Mouse (Mus musculus) spleen, adult 12 weeks (tissue): ENCODE measurements at regions not wholly inside any gene's neighbourhood (a gene's known extent, or its start where the extent isn't known, plus 50 kb on each side); places are given as distances from the start of the nearest gene placed in this dataset.

ENCODE experiments used
- DNase-seq: peaks from one replicate; pipeline ENCODE4 v3.0.0; 2022; ENCODE audit warnings: low spot score

GRCm38 (mm10) chr16:92969036-92969435, 143.1 kb upstream of the Runx1 start:
- DNase-seq: no peak

GRCm38 (mm10) chr16:92966069-92966866, 140.3 kb upstream of the Runx1 start:
- no peak for DNase-seq

DNA sequence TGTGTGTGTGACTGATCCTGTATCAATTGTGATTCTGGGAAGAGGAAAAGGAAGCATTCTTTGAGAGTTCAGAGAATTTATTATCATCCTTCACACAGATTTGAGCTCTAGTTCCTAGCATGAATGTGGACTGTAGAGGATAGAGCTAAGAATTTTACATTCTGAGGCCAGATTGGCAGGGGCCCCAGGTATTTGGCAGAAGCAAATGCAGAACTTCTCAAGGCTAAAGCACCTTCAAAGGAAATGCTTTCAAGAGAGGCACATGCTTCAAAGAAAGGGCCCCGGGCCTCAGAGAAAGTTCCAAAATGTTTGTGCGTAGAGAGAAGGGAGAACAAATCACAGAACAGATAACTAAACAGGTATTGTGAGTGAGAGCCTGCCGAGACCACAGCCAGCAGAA, 139.7 kb upstream of the Runx1 start:
- no peak for DNase-seq

GRCm38 (mm10) chr16:92963582-92963981, 137.6 kb upstream of the Runx1 start:
- DNase-seq: no peak

- DNase-seq: no peak
Measured at GRCm38 (mm10) chr16:92961361-92961760, 135.4 kb upstream of the Runx1 start.

DNA sequence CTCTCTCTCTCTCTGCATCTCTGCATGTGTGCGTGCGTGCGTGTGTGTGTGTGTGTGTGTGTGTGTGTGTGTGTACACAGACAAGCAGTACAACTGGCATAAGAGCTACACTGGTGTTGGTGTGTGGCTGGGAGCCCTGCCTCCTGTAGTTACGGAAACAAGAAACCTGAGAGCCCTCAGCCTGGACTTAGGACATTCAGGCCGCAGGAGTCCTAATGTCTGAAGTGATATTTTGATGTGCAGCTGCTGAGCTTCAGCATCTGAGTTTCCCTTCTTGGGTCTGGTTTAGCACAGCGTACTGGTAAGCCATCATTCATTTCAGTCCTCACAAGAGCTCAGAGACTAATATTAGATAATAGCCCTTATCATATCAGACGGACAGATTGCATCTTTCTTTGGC, 134.8 kb upstream of the Runx1 start:
- DNase-seq: no peak

DNA sequence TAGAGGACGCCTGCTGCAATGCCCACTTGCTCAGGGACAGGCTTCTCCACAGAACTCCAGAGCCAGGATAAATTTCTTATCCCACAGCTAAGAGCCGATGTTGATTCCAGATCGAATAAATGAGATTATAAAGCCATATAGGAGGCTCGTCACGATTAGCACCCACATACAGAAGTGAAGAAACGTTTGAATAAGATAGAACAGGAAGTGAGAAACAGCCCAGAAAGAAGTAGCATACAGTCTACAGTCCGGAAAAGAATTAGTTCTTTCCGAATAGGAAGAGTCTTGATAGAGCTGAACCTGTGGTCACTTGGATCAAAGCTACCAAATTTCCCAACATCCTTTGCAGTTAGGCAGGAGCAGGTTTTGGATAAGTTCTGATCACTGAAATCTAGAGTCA, 133.0 kb upstream of the Runx1 start:
- no peak for DNase-seq

DNA sequence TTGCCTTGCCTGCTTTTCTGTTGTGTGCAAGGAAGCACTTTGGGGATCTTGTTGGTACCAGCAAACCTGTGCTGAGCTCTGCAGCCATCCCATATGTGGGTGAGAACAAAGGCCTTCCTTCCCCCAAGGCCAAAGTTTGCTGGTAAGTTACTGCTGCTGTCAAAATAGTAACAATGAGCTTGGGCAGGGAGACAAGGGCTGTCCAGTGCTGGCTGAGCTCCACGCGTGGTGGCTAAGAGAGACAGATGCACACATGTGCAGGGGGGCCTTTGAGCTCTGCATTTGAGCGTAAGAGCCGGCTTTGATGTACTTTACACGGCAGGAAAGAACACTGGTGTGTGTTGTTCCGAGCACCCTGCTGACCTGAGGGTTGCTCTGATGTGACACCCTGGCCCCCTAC, 132.2 kb upstream of the Runx1 start:
- no peak for DNase-seq

- no peak for DNase-seq
Measured at GRCm38 (mm10) chr16:92955508-92955907, 129.6 kb upstream of the Runx1 start.

DNA sequence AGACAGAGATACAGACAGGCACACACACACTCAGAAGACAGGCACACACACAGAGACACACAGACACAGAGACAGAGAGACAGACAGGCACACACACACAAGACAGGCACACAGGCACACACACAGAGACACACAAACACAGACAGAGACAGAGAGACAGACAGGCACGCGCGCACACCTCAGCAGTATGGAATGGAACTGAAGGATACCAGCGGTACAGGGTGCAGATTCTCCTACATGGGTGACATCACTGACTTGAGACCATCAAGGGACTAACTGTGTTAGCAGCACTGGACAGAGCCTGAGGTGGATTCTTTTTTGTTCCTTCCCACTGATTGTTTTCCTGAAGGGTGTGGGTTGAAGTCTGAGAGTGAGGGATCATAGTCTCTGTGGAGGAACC, 129.1 kb upstream of the Runx1 start:
- no peak for DNase-seq

DNA sequence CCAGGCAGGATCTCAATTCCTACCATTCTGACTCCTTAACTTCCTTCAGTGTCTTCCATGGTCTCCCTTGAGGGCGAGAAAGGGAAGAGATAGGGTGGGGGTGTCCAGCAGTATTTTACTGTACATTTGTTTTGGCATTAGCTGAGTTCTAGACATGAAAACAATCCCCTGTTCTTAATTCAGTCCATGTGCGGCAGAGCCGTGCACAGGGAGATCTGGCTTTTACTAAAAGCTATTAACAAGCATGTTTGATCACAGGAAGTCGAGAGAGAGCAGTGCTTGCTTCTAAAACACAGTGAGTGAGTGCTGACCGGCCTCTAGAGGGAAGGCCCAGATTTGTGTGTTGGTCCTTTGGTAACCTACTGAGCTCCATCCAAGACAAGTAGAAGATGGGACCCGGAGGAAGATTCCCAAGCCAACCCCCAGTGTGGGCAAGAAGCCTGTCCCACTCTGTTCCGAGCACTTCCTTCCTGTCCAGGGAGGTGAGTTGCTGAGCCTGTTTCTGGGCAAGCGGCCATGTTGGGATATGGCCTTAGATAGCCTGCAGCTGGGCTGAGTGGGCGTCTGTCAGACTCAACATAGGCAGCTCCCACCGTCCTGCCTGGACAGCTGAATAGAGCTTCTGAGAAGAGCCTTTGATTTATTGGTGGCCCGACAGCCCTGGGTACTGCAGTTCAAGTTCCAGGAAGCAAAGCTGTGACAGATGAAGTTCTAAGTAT, 128.1 kb upstream of the Runx1 start:
- no peak for DNase-seq

- no peak for DNase-seq
Measured at GRCm38 (mm10) chr16:92952336-92953097, 126.6 kb upstream of the Runx1 start.

DNA sequence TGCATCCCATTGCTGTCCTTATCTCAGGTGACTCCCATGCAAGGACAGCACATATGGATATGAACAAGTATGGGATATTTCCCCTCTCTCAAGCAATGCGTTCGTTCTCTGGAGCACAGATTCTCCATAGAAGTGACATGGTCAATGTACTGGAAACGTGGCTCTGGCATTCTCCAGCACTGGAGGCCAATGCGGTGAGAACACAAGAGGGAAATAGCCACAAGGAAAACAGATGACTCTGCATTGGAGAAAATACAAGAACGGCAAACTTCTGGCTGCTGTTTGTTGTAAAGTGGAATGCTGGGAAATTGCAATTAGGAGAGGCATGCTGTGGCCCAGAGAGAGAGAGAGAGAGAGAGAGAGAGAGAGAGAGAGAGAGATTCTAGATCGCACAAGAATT, 125.6 kb upstream of the Runx1 start:
- DNase-seq: no peak

DNA sequence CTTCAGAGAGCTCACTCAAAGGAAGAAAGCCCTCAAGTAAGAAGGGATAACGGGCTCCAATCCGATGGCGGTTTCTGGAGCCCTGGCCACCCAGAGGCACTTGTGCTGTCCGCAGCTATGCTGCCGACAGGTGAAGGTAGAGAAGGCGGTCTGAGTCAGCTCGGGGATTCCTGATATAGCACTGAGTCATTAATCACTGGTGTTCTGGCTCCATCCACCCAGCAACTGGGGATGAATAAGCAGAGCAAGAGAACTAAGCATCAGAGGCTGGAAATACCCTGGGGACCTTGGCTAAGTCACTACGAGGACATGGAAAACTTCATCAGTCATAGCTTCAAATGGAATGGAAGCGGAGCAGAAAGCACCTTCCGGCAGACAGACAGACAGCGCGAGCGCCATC, 122.5 kb upstream of the Runx1 start:
- no peak for DNase-seq

DNA sequence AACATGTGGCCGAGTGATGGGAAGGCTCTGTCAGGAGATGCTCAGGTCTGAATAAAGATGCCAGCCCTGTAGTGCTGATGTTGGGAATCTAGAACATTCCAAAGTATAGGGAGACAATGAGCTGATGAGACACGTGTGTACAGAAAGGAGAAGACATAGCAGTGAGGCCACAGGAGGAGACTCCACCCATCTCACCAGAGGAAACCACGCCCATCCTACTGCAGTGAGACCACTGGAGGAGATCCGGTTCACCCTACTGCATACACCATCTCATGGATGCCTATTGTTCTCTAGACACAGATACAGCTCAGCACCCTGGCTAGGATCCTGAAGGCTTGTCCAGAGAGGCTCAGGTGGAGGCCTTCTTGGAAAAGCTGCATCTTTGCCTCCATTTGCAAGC, 120.6 kb upstream of the Runx1 start:
- no peak for DNase-seq

GRCm38 (mm10) chr16:92943901-92944300, 118.0 kb upstream of the Runx1 start:
- DNase-seq: no peak

- DNase-seq: no peak
Measured at GRCm38 (mm10) chr16:92939618-92940017, 113.7 kb upstream of the Runx1 start.

DNA sequence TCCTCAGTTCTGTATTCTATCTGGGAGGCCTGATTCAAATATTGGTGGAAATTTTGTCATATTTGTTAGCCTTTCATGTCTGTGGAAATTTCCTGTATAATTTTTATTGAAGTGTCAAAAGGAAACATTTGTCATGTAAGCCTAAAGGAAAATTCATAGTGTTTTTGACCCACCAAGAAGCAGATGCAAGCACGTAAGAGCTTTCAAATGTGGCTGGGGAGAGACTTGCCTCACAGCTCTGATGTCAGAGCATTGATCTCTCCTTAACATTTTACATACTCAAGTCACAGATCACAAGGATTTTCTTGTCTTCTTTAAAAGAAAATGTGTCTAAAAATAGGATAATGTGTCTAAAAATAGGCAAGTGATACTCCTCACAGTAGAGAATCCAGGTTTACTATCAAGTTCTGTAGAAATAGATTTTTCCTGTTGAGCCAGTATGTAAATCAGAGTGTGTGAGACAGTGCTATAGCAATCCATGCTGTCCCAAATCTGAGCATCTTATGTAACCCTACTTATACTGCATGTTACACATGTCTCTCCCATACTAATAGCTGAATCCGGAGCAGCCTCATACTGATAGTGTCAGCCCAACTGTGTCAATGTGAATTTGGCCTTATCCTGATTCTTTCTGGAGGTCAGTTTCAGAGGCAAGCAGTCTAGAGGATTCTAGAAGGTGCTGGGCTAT, 110.0 kb upstream of the Runx1 start:
- no peak for DNase-seq

DNA sequence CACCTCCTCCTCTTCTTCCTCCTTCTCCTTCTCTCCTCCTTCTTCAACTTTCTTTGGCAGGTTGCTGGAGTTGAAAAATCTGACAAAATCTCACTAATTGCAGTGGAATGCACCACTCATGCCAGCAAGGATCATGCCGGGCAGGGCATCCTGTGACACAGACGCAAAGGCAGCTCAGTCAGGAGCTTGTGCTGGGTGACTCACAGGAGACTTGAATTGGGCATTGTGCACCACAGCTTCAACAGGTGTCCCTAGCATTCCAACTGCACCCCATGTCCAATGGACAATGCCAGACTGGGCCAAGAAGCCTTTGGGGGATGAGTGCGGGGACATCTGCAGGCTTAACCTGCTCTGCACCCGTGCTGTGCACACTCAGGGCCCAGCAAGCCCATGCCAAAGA, 104.2 kb upstream of the Runx1 start:
- DNase-seq: no peak

DNA sequence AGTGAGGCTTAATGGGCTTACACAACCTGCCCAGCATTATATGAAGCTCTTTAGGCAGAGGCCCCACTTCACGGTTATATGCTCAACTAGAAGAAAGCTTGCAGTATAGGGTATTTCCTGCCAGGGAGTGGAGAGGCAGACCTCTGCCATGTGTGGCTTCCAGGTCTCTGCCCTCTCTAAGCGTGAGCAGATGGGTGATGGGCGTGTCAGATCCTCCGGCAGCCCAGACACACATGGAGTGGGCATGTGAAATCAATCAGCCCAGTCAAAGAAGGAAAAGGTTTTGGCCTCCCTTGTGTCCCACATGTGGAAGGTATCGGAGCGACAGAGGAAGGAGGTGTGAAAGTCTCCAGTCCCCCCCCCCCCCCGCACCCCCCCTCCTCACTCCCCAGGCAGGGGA, 102.3 kb upstream of the Runx1 start:
- DNase-seq: no peak

DNA sequence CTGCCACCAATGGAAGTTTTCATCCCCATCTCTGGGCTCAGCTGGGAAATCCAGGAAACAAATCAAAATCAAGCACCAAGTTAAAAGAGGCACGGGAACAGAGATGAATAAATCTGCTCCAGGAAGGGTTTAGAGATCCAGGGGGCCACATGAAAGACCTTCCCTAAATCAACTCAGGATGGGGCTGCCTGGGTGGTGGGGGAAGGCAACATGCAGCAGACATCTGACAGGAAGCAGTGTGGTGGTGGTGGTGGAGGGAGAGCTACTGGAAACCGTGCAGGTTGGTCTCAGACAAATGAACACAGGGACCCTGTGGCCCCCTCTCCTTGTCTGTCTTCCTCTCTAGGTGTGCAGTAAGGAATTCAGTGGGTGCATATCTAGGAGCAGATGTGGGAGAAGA, 101.7 kb upstream of the Runx1 start:
- DNase-seq: no peak

DNA sequence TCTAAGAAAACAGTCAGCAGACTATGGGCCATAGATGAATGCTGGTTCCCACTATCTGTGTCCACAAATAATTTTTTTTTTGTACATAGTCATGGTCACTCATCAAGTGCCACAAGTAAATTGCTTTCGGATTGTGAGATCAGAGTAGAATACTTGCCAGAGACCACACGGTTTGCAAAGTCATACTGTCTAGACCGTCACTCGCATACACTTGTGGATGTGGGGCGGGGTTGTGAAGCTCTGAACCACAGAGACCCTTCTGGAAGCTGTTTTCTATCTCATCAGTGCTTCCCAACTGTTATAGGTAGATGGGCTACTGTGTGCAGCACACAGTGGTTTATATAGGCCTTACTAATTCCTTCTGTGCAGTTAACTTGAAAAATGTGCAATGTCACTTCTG, 100.9 kb upstream of the Runx1 start:
- DNase-seq: no peak
